Mouse (Mus musculus) embryonic fibroblast, embryonic 13.5 days (primary cell): ENCODE results near the gene Fndc3a.

Source experiments
- CTCF ChIP-seq: IDR thresholded peaks from 2 replicates; pipeline ENCODE4 v1.5.1; 2011; ENCODE audit warnings: mild to moderate bottlenecking, control low read depth, low read length, moderate library complexity, borderline replicate concordance; ENCODE audit not compliant: insufficient read depth
- POLR2A ChIP-seq: IDR thresholded peaks from 2 replicates; pipeline ENCODE4 v1.6.1; 2011; ENCODE audit warnings: low read depth, mild to moderate bottlenecking, control low read depth, low read length, moderate library complexity

DNA sequence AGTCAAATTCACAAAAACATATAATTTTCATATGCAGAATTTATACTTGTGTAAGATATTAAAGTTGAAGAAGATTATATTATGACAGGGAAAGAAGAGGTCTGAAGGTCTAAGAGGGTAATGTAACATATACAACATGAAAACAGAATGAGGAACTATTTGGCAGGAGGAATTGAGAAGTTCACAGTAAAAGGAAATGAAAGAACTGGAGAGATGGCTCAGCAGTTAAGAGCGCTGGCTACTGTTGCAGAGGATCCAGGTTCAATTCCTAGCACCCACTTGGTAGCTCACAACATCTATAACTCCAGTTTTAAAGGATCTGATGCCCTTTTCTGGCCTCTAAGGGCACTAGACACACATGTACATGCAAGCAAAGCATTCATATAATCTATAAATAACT, 65.2 kb downstream of the Fndc3a start:
- TF ChIP-seq CTCF (no peak), POLR2A (no peak)
